8 mouse cellular contexts compared by ENCODE assay signal in genomic region chr2:131935390-131936105, GRCm38 (mm10). TPM values are rescaled to one million over a fixed set of nuclear protein-coding genes. Genes with fewer than 3 reads are reported as not detected.
DNase-seq lines count a peak whose midpoint lies in the region; ATAC-seq lines count a peak whose summit lies in the region.
"Had no signal": no experiment of that assay in that cellular context is flagged by ENCODE, and none has a peak within 500 bp of the region (broad histone marks: within the 10 kb centered on the region; RNA-seq: fewer than 3 reads in every experiment).

No protein-coding gene starts in this region.

- no peaks in the 10 kb centered on the region for H3K9me3 ChIP-seq in liver, embryonic 12.5 days (replicated peaks)
- H3K9me3 ChIP-seq: hindbrain, embryonic 15.5 days had no signal

- H3K4me3 ChIP-seq in liver, embryonic 12.5 days, result no peak overlapping the region
- H3K4me3 ChIP-seq: hindbrain, embryonic 15.5 days had no signal

- 55% methylated on average over 10 of the region's 10 CpGs for WGBS in liver, embryonic 12.5 days (ENCODE audit: insufficient replicate concordance)

- peak; percentile 75 for ATAC-seq in liver, embryonic 12.5 days

- no peak overlapping the region for H3K9ac ChIP-seq in liver, embryonic 12.5 days
- H3K9ac ChIP-seq: hindbrain, embryonic 15.5 days had no signal

- H3K27me3 ChIP-seq in liver, embryonic 12.5 days (replicated peaks), result no peaks in the 10 kb centered on the region
- H3K27me3 ChIP-seq: hindbrain, embryonic 15.5 days had no signal

- H3K4me1 ChIP-seq in liver, embryonic 12.5 days, result peaks cover 43% of the 10 kb centered on the region

- peaks cover 14% of the 10 kb centered on the region for H3K36me3 ChIP-seq in liver, embryonic 12.5 days

- H3K4me2 ChIP-seq in liver, embryonic 12.5 days, result no peak overlapping the region
- H3K4me2 ChIP-seq: hindbrain, embryonic 15.5 days had no signal

- DNase-seq in urinary bladder, postnatal 14 days (ENCODE audit: low spot score), result peak; percentile 42
- DNase-seq in urinary bladder, postnatal 10 days (ENCODE audit: low spot score), result no peak
- peak; percentile 47 for DNase-seq in c-Kit-positive CD71-positive TER-119-positive erythroid progenitor cells, embryonic 14.5 days (ENCODE audit: low spot score)
- DNase-seq in thymus, postnatal 14 days, result peak; percentile 46
- DNase-seq in layer of hippocampus, adult 18-20 months (ENCODE audit: low spot score in 2 of 2), result no peak
- no peak for DNase-seq in ovary, adult 18-20 months (ENCODE audit: low spot score)

- H3K27ac ChIP-seq in liver, embryonic 12.5 days, result no peak overlapping the region
- H3K27ac ChIP-seq: hindbrain, embryonic 15.5 days had no signal

RNA-seq across cellular contexts. Expression of gene Prnd, which starts 15.1 kb away (rescaled TPM):
- polyA plus RNA-seq in liver, embryonic 12.5 days (2016; fragmentation: Nextera tagmentation; extraction: Ambion mirVana), result 0.41 and 0.84 TPM in 2 replicates
- not detected for total RNA-seq in layer of hippocampus, adult 18-20 months (2021)

RNA-seq across cellular contexts. Expression of gene Prn, which starts 25.8 kb away (rescaled TPM):
- not detected in 2 replicates for polyA plus RNA-seq in liver, embryonic 12.5 days (2016; fragmentation: Nextera tagmentation; extraction: Ambion mirVana)
- not detected for total RNA-seq in layer of hippocampus, adult 18-20 months (2021)
- polyA plus RNA-seq: hindbrain, embryonic 15.5 days had no signal

RNA-seq across cellular contexts. Expression of gene Prnp, which starts 25.8 kb away (rescaled TPM):
- 37.8 and 37.9 TPM in 2 replicates for polyA plus RNA-seq in liver, embryonic 12.5 days (2016; fragmentation: Nextera tagmentation; extraction: Ambion mirVana)
- 1,000 to 10,000 TPM; 1,102 to 1,107 TPM for total RNA-seq in layer of hippocampus, adult 18-20 months (2021)

Comparison
In these comparisons a context has a peak if more than half of its experiments do, and no peak if none do; other contexts are left out.
1. DNase-seq: peak in urinary bladder, postnatal 14 days (single experiment), c-Kit-positive CD71-positive TER-119-positive erythroid progenitor cells, embryonic 14.5 days (single experiment) and thymus, postnatal 14 days (single experiment); none in urinary bladder, postnatal 10 days (single experiment), layer of hippocampus, adult 18-20 months (0 of 2) and ovary, adult 18-20 months (single experiment).